Mouse (Mus musculus) liver, adult 2 months (tissue): ENCODE measurements around the gene Dvl2.

ENCODE experiments used
- CTCF ChIP-seq: fragments of 200-500 bp; IDR thresholded peaks from 2 replicates; pipeline ENCODE4 v1.5.1; 2011; ENCODE audit warnings: low read depth, low read length, control low read depth
- POLR2A ChIP-seq: fragments of 200-500 bp; IDR thresholded peaks from 2 replicates; pipeline ENCODE4 v1.6.1; 2011; ENCODE audit warnings: low read length, control low read depth; ENCODE audit not compliant: insufficient read depth; ENCODE audit errors: extremely low read depth

DNA sequence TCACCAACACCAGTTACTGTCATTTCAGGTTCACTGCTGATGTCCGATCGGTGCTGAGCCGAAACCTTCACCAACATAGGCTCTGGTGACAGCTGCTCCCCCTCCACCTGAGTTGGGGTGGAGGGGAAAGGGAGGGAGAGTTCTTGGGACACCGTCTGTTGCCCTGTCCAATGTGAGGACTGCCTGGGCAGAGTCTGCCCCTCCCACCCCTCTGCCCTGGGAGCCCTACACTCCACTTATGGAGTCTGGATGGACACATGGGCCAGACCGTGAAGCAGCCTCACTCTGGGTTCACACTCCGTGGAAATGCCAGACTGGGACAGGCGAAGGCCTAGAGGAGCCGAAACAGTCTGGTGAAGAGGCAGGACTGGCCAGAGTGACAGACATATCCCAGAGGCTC is 10.4 kb upstream of the Dvl2 start:
- TF ChIP-seq POLR2A (no peak), CTCF (no peak)
